Mouse (Mus musculus) midbrain, embryonic 15.5 days (tissue): ENCODE data around the gene Pde4c. TPM values are rescaled to one million over a fixed set of nuclear protein-coding genes. Genes with fewer than 3 reads are reported as not detected.

Source experiments
- ATAC-seq: fragments of 200-750 bp; cut with Nextera tagmentation; replicated peaks from 2 replicates; pipeline ENCODE4 v1.8.0; 2017; ENCODE audit warnings: moderate TSS enrichment
- H3K27ac ChIP-seq: fragments of 300-500 bp; sonication (generic); 2 replicates; pipeline ENCODE4 v1.5.1; 2015; ENCODE audit warnings: mild to moderate bottlenecking, inconsistent platforms
- H3K27me3 ChIP-seq: fragments of 300-500 bp; sonication (generic); replicated peaks from 2 replicates; pipeline ENCODE4 v1.6.1; 2015; ENCODE audit warnings: inconsistent platforms
- H3K36me3 ChIP-seq: fragments of 300-500 bp; sonication (generic); replicated peaks from 2 replicates; pipeline ENCODE4 v1.6.1; 2015; ENCODE audit warnings: inconsistent platforms
- H3K4me1 ChIP-seq: fragments of 300-500 bp; sonication (generic); 2 replicates; pipeline ENCODE4 v1.6.1; 2015; ENCODE audit warnings: inconsistent platforms
- H3K4me2 ChIP-seq: fragments of 300-500 bp; sonication (generic); 2 replicates; pipeline ENCODE4 v1.6.1; 2015; ENCODE audit warnings: inconsistent platforms, mild to moderate bottlenecking, moderate library complexity
- H3K4me3 ChIP-seq: fragments of 300-500 bp; sonication (generic); 2 replicates; pipeline ENCODE4 v1.5.1; 2015; ENCODE audit warnings: mild to moderate bottlenecking, inconsistent platforms
- H3K9ac ChIP-seq: fragments of 300-500 bp; sonication (generic); 2 replicates; pipeline ENCODE4 v1.6.1; 2015; ENCODE audit warnings: mild to moderate bottlenecking, inconsistent platforms
- H3K9me3 ChIP-seq: fragments of 300-500 bp; sonication (generic); 2 replicates; pipeline ENCODE4 v1.6.1; 2016; ENCODE audit warnings: inconsistent platforms
- WGBS: fragments of 180-500 bp; shearing (Covaris S2); methylation state at CpG from one replicate; pipeline ENCODE4 v1.1.7; 2015; ENCODE audit warnings: mixed read lengths; 5-methylcytosine and 5-hydroxymethylcytosine counted together
- polyA plus RNA-seq: library from polyadenylated mRNA; unstranded; fragments of >200 nt; fragmentation: Nextera tagmentation; extraction: Ambion mirVana; gene quantifications from 2 replicates; pipeline ENCODE4 v1.2.1, GENCODE M21; 2015

Pde4c gene
- polyA plus RNA-seq, 1 experiment from 2014 or later, result 0.46 TPM

- WGBS, result 82% methylated on average over 7 of the region's 7 CpGs
- no peak overlapping the region for H3K27ac ChIP-seq
- H3K4me2 ChIP-seq, result no peak overlapping the region
- H3K9me3 ChIP-seq, result no peaks in the 10 kb centered on the region
- no peak overlapping the region for H3K4me3 ChIP-seq
- no peaks in the 10 kb centered on the region for H3K4me1 ChIP-seq
- no peak for ATAC-seq
- no peaks in the 10 kb centered on the region for H3K27me3 ChIP-seq
- H3K36me3 ChIP-seq, result no peaks in the 10 kb centered on the region
- no peak overlapping the region for H3K9ac ChIP-seq
Observed at GRCm38 (mm10) chr8:70713991-70714390, 9.5 kb upstream of the Pde4c start.

GRCm38 (mm10) chr8:70715086-70715485 is 8.4 kb upstream of the Pde4c start:
- no peaks in the 10 kb centered on the region for H3K36me3 ChIP-seq
- H3K4me2 ChIP-seq, result no peak overlapping the region
- no peak for ATAC-seq
- H3K4me3 ChIP-seq, result no peak overlapping the region
- H3K27me3 ChIP-seq, result no peaks in the 10 kb centered on the region
- H3K4me1 ChIP-seq, result no peaks in the 10 kb centered on the region
- no peaks in the 10 kb centered on the region for H3K9me3 ChIP-seq
- no peak overlapping the region for H3K9ac ChIP-seq
- WGBS, result 76% methylated on average over 2 of the region's 2 CpGs
- H3K27ac ChIP-seq, result no peak overlapping the region

- WGBS, result 85% methylated on average over 40 of the region's 40 CpGs
- H3K4me2 ChIP-seq, result no peak overlapping the region
- no peaks in the 10 kb centered on the region for H3K36me3 ChIP-seq
- no peaks in the 10 kb centered on the region for H3K27me3 ChIP-seq
- no peaks in the 10 kb centered on the region for H3K9me3 ChIP-seq
- H3K9ac ChIP-seq, result no peak overlapping the region
- H3K4me3 ChIP-seq, result no peak overlapping the region
- H3K27ac ChIP-seq, result no peak overlapping the region
- no peak for ATAC-seq
- H3K4me1 ChIP-seq, result no peaks in the 10 kb centered on the region
Observed at GRCm38 (mm10) chr8:70716521-70717400, 6.8 kb upstream of the Pde4c start.

- ATAC-seq, result no peak; the same call in 1 of the 2 replicates
- H3K36me3 ChIP-seq, result no peaks in the 10 kb centered on the region
- peak within 1 kb of the TSS; percentile 23; the same call in 1 of the 2 replicates for H3K4me2 ChIP-seq
- no peak within 1 kb of the TSS for H3K27ac ChIP-seq
- H3K4me3 ChIP-seq, result no peak within 1 kb of the TSS
- no peaks in the 10 kb centered on the region for H3K4me1 ChIP-seq
- no peak within 1 kb of the TSS for H3K9ac ChIP-seq
- no peaks in the 10 kb centered on the region for H3K27me3 ChIP-seq
- H3K9me3 ChIP-seq, result no peaks in the 10 kb centered on the region
- 4% methylated on average over 19 of the region's 19 CpGs for WGBS
Observed at GRCm38 (mm10) chr8:70718297-70718696, 5.2 kb upstream of the Pde4c start, which contains the start of gene Gm3336. TSS of gene Gm3336 (plus strand) at chr8:70718543.

- WGBS, result 69% methylated on average over 9 of the region's 9 CpGs
- H3K9ac ChIP-seq, result no peak overlapping the region
- no peaks in the 10 kb centered on the region for H3K4me1 ChIP-seq
- H3K36me3 ChIP-seq, result no peaks in the 10 kb centered on the region
- no peak overlapping the region for H3K4me2 ChIP-seq
- H3K4me3 ChIP-seq, result no peak overlapping the region
- no peaks in the 10 kb centered on the region for H3K27me3 ChIP-seq
- H3K27ac ChIP-seq, result no peak overlapping the region
- ATAC-seq, result no peak
- H3K9me3 ChIP-seq, result no peaks in the 10 kb centered on the region
Observed at GRCm38 (mm10) chr8:70719796-70720270, 3.7 kb upstream of the Pde4c start.

- Histone ChIP-seq H3K9me3 (no peaks in the 10 kb centered on the region), H3K4me2 (no peak overlapping the region), H3K4me3 (no peak overlapping the region), H3K27ac (no peak overlapping the region), H3K27me3 (no peaks in the 10 kb centered on the region), H3K9ac (no peak overlapping the region), H3K36me3 (no peaks in the 10 kb centered on the region), H3K4me1 (no peaks in the 10 kb centered on the region)
- ATAC-seq, result peak; percentile 60
- WGBS, result 6% methylated on average over 3 of the region's 3 CpGs
Observed at GRCm38 (mm10) chr8:70720739-70721138, 2.8 kb upstream of the Pde4c start.

- Histone ChIP-seq H3K36me3 (no peaks in the 10 kb centered on the region), H3K4me3 (no peak overlapping the region), H3K9me3 (no peaks in the 10 kb centered on the region), H3K4me1 (no peaks in the 10 kb centered on the region), H3K27ac (no peak overlapping the region), H3K4me2 (no peak overlapping the region), H3K9ac (no peak overlapping the region), H3K27me3 (peaks cover 6% of the 10 kb centered on the region; the same call in 1 of the 2 replicates)
- 86% methylated on average over 8 of the region's 8 CpGs for WGBS
- ATAC-seq, result no peak
Observed at GRCm38 (mm10) chr8:70721601-70722000, 1.9 kb upstream of the Pde4c start.

GRCm38 (mm10) chr8:70724216-70724615 is 696 bp downstream of the Pde4c start:
- Histone ChIP-seq H3K4me1 (no peaks in the 10 kb centered on the region), H3K9ac (no peak overlapping the region), H3K27me3 (peaks cover 23% of the 10 kb centered on the region), H3K4me3 (no peak overlapping the region), H3K9me3 (no peaks in the 10 kb centered on the region), H3K36me3 (no peaks in the 10 kb centered on the region), H3K4me2 (no peak overlapping the region), H3K27ac (no peak overlapping the region)
- 81% methylated on average over 12 of the region's 12 CpGs for WGBS
- no peak for ATAC-seq

GRCm38 (mm10) chr8:70725792-70726447 is 2.4 kb downstream of the Pde4c start:
- H3K9ac ChIP-seq, result no peak overlapping the region
- no peak overlapping the region for H3K4me2 ChIP-seq
- H3K27ac ChIP-seq, result no peak overlapping the region
- ATAC-seq, result no peak
- no peaks in the 10 kb centered on the region for H3K36me3 ChIP-seq
- WGBS, result 29% methylated on average over 14 of the region's 14 CpGs
- no peaks in the 10 kb centered on the region for H3K9me3 ChIP-seq
- H3K4me1 ChIP-seq, result 0 out of 2 replicates have a peak, but pooled peaks cover 4% of the 10 kb centered on the region
- H3K27me3 ChIP-seq, result peaks cover 38% of the 10 kb centered on the region
- no peak overlapping the region for H3K4me3 ChIP-seq

GRCm38 (mm10) chr8:70726721-70727120 is 3.2 kb downstream of the Pde4c start:
- Histone ChIP-seq H3K9ac (no peak overlapping the region), H3K4me3 (no peak overlapping the region), H3K36me3 (no peaks in the 10 kb centered on the region), H3K27me3 (peaks cover 42% of the 10 kb centered on the region), H3K4me2 (no peak overlapping the region), H3K27ac (no peak overlapping the region), H3K9me3 (no peaks in the 10 kb centered on the region), H3K4me1 (0 out of 2 replicates have a peak, but pooled peaks cover 4% of the 10 kb centered on the region)
- 40% methylated on average over 11 of the region's 11 CpGs for WGBS
- no peak for ATAC-seq

GRCm38 (mm10) chr8:70729808-70730475 is 6.4 kb downstream of the Pde4c start:
- 0 out of 2 replicates have a peak overlapping the region, but pooled peaks have one; percentile 20 for H3K4me3 ChIP-seq
- WGBS, result 6% methylated on average over 34 of the region's 34 CpGs
- ATAC-seq, result no peak
- peak overlapping the region; percentile 44 for H3K4me2 ChIP-seq
- H3K9me3 ChIP-seq, result no peaks in the 10 kb centered on the region
- 0 out of 2 replicates have a peak, but pooled peaks cover 4% of the 10 kb centered on the region for H3K4me1 ChIP-seq
- no peaks in the 10 kb centered on the region for H3K36me3 ChIP-seq
- no peak overlapping the region; the same call in 1 of the 2 replicates for H3K9ac ChIP-seq
- peaks cover 45% of the 10 kb centered on the region for H3K27me3 ChIP-seq
- no peak overlapping the region for H3K27ac ChIP-seq

- peaks cover 43% of the 10 kb centered on the region for H3K27me3 ChIP-seq
- no peaks in the 10 kb centered on the region for H3K9me3 ChIP-seq
- no peaks in the 10 kb centered on the region for H3K36me3 ChIP-seq
- H3K4me2 ChIP-seq, result no peak overlapping the region
- WGBS, result 90% methylated on average over 4 of the region's 4 CpGs
- no peak for ATAC-seq
- no peak overlapping the region for H3K27ac ChIP-seq
- no peak overlapping the region for H3K9ac ChIP-seq
- 0 out of 2 replicates have a peak, but pooled peaks cover 4% of the 10 kb centered on the region for H3K4me1 ChIP-seq
- no peak overlapping the region for H3K4me3 ChIP-seq
Observed at GRCm38 (mm10) chr8:70730956-70731355, 7.4 kb downstream of the Pde4c start.
